ENCODE assay signal across 18 mouse cellular contexts in the genomic region with DNA sequence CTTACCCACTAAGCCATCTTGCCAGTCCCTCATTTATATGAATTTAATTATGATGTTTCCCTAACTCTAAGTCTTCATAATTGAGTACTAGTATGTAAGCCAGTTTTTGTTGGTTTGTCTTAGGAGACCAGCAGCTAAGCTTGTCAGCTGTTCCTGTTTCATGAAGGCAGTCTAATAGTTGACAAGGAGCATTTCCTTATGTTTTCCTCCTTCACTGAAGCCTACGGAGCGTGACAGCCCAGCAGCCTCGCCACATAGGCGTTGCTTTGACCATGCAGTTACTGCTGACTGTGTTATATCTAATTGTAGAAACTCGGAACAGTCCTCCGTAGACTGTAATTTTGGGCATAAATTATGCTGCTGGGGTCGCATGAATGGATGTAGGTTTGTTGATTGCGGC.
DNase-seq lines count a peak whose midpoint lies in the region; ATAC-seq and TF ChIP-seq lines count a peak whose summit lies in the region.
"Had no signal": no experiment of that assay in that cellular context is flagged by ENCODE, and none has a peak within 500 bp of the region (broad histone marks: within the 10 kb centered on the region; RNA-seq: fewer than 3 reads in every experiment).

No protein-coding gene starts in this region.

- TF ChIP-seq POLR2A in spleen, adult 2 months (IDR thresholded peaks at IDR 0.05; ENCODE audit: low read depth, low read length) = no peak

- H3K27me3 ChIP-seq in embryonic facial prominence, embryonic 15.5 days = no peaks in the 10 kb centered on the region
- no peaks in the 10 kb centered on the region for H3K27me3 ChIP-seq in embryonic facial prominence, embryonic 10.5 days (replicated peaks; ENCODE audit: low read depth, poor library complexity, severe bottlenecking)
- no peaks in the 10 kb centered on the region for H3K27me3 ChIP-seq in kidney, embryonic 16.5 days (ENCODE audit: insufficient read depth, low read length)
- no peaks in the 10 kb centered on the region for H3K27me3 ChIP-seq in lung, embryonic 16.5 days (ENCODE audit: control insufficient read depth, insufficient read depth, low read depth, low read length)
- H3K27me3 ChIP-seq in spleen, adult 2 months (ENCODE audit: control insufficient read depth, insufficient read depth, low read length) = no peaks in the 10 kb centered on the region
- H3K27me3 ChIP-seq: forebrain, embryonic 15.5 days; heart, embryonic 12.5 days had no signal

- H3K4me1 ChIP-seq in embryonic facial prominence, embryonic 15.5 days = 0 out of 2 replicates have a peak, but pooled peaks cover 2% of the 10 kb centered on the region
- H3K4me1 ChIP-seq in embryonic facial prominence, embryonic 10.5 days = peaks cover 10% of the 10 kb centered on the region; the same call in 1 of the 2 replicates
- H3K4me1 ChIP-seq in kidney, embryonic 16.5 days (ENCODE audit: insufficient read depth, low read length) = peaks cover 24% of the 10 kb centered on the region
- no peaks in the 10 kb centered on the region for H3K4me1 ChIP-seq in lung, embryonic 16.5 days (replicated peaks; ENCODE audit: control insufficient read depth, insufficient read depth, low read length)
- peaks cover 10% of the 10 kb centered on the region; the same call in 1 of the 2 replicates for H3K4me1 ChIP-seq in spleen, adult 2 months (ENCODE audit: control insufficient read depth, insufficient read depth, insufficient read length)
- H3K4me1 ChIP-seq: forebrain, embryonic 15.5 days; heart, embryonic 12.5 days had no signal

- no peaks in the 10 kb centered on the region for H3K36me3 ChIP-seq in embryonic facial prominence, embryonic 15.5 days
- H3K36me3 ChIP-seq in embryonic facial prominence, embryonic 10.5 days (replicated peaks) = no peaks in the 10 kb centered on the region
- no peaks in the 10 kb centered on the region for H3K36me3 ChIP-seq in kidney, embryonic 16.5 days (ENCODE audit: insufficient read depth, low read length)
- H3K36me3 ChIP-seq in lung, embryonic 16.5 days (ENCODE audit: control insufficient read depth, insufficient read depth, low read length) = no peaks in the 10 kb centered on the region
- no peaks in the 10 kb centered on the region for H3K36me3 ChIP-seq in spleen, adult 2 months (ENCODE audit: control insufficient read depth, insufficient read depth, low read length)
- H3K36me3 ChIP-seq: forebrain, embryonic 15.5 days; G1E; heart, embryonic 12.5 days; hindbrain, embryonic 10.5 days had no signal

- no peak for TF ChIP-seq CTCF in spleen, adult 2 months (IDR thresholded peaks at IDR 0.05; ENCODE audit: extremely low read depth, insufficient read depth, insufficient read length, insufficient replicate concordance)

- 0 out of 2 replicates have a peak, but pooled peaks have one; percentile 32 for ATAC-seq in embryonic facial prominence, embryonic 15.5 days (ENCODE audit: insufficient number of reproducible peaks, low FRiP score, low TSS enrichment, low read depth)
- peak; percentile 66; the same call in 1 of the 2 replicates for ATAC-seq in kidney, embryonic 16.5 days (ENCODE audit: low FRiP score, low TSS enrichment)
- peak; percentile 65 for ATAC-seq in lung, embryonic 16.5 days (ENCODE audit: low read depth)
- ATAC-seq: CD4-positive, CD25-positive, alpha-beta regulatory T cell, adult 4 months; forebrain, embryonic 15.5 days had no signal

- WGBS in embryonic facial prominence, embryonic 15.5 days = 70% methylated on average over 8 of the region's 8 CpGs
- WGBS in embryonic facial prominence, embryonic 10.5 days = 82% methylated on average over 8 of the region's 8 CpGs
- 29% methylated on average over 8 of the region's 8 CpGs for WGBS in kidney, embryonic 16.5 days
- WGBS in lung, embryonic 16.5 days = 62% methylated on average over 8 of the region's 8 CpGs
- WGBS in spleen, adult 2 months = 68% methylated on average over 8 of the region's 8 CpGs

- no peak overlapping the region for H3K4me2 ChIP-seq in embryonic facial prominence, embryonic 15.5 days (replicated peaks)
- no peak overlapping the region for H3K4me2 ChIP-seq in kidney, embryonic 16.5 days (replicated peaks; ENCODE audit: low read depth, low read length)
- no peak overlapping the region for H3K4me2 ChIP-seq in lung, embryonic 16.5 days (ENCODE audit: low read depth, low read length)
- H3K4me2 ChIP-seq: forebrain, embryonic 15.5 days; heart, embryonic 12.5 days had no signal

- no peak overlapping the region for H3K27ac ChIP-seq in embryonic facial prominence, embryonic 15.5 days (replicated peaks)
- no peak overlapping the region for H3K27ac ChIP-seq in embryonic facial prominence, embryonic 10.5 days (replicated peaks)
- peak overlapping the region; percentile 41 for H3K27ac ChIP-seq in kidney, embryonic 16.5 days (ENCODE audit: low read length)
- H3K27ac ChIP-seq in lung, embryonic 16.5 days (ENCODE audit: low read length) = peak overlapping the region; percentile 7; the same call in 1 of the 2 replicates
- H3K27ac ChIP-seq in spleen, adult 2 months (ENCODE audit: insufficient read depth, low read length) = 0 out of 2 replicates have a peak overlapping the region, but pooled peaks have one; percentile 12
- H3K27ac ChIP-seq: forebrain, embryonic 15.5 days; heart, adult 2 months; hindbrain, embryonic 10.5 days had no signal

- no peak for DNase-seq in embryonic facial prominence, embryonic 10.5 days (ENCODE audit: low spot score)
- no peak for DNase-seq in kidney, postnatal 36 days
- DNase-seq in lung, postnatal 10 days = no peak
- no peak for DNase-seq in spleen, adult 2 months (ENCODE audit: low read depth in 1 of 2, low spot score in 2 of 2)
- no peak for DNase-seq in spleen, postnatal 36 days (ENCODE audit: low spot score in 2 of 2)
- DNase-seq: adrenal gland, adult 8-10 months; adrenal gland, postnatal 36 days; cerebellum, adult 2 months; gastrocnemius, postnatal 14 days; heart, adult 2 months had no signal

- H3K4me3 ChIP-seq in embryonic facial prominence, embryonic 15.5 days (replicated peaks) = no peak overlapping the region
- no peak overlapping the region for H3K4me3 ChIP-seq in embryonic facial prominence, embryonic 10.5 days
- H3K4me3 ChIP-seq in kidney, embryonic 16.5 days (ENCODE audit: low read length) = no peak overlapping the region
- no peak overlapping the region for H3K4me3 ChIP-seq in lung, embryonic 16.5 days (ENCODE audit: low read length)
- H3K4me3 ChIP-seq in spleen, adult 2 months (ENCODE audit: extremely low read depth, insufficient read depth, insufficient read length) = no peak overlapping the region
- H3K4me3 ChIP-seq: forebrain, embryonic 15.5 days; heart, adult 2 months; heart, embryonic 12.5 days; hindbrain, embryonic 10.5 days had no signal

- no peaks in the 10 kb centered on the region for H3K9me3 ChIP-seq in embryonic facial prominence, embryonic 15.5 days (replicated peaks)
- H3K9me3 ChIP-seq in embryonic facial prominence, embryonic 10.5 days = no peaks in the 10 kb centered on the region
- no peaks in the 10 kb centered on the region for H3K9me3 ChIP-seq in kidney, embryonic 16.5 days (ENCODE audit: low read length)
- H3K9me3 ChIP-seq in lung, embryonic 16.5 days (ENCODE audit: control insufficient read depth, low read length) = no peaks in the 10 kb centered on the region
- H3K9me3 ChIP-seq: forebrain, embryonic 15.5 days; heart, embryonic 12.5 days; hindbrain, embryonic 10.5 days had no signal

- no peak overlapping the region for H3K9ac ChIP-seq in embryonic facial prominence, embryonic 15.5 days
- no peak overlapping the region for H3K9ac ChIP-seq in kidney, embryonic 16.5 days (replicated peaks; ENCODE audit: low read length)
- H3K9ac ChIP-seq in lung, embryonic 16.5 days (ENCODE audit: low read length) = no peak overlapping the region
- H3K9ac ChIP-seq: forebrain, embryonic 15.5 days; heart, embryonic 12.5 days had no signal

Comparison
In these comparisons a context has a peak if more than half of its experiments do, and no peak if none do; other contexts are left out.
1. H3K27ac ChIP-seq: peak in kidney, embryonic 16.5 days (single experiment), lung, embryonic 16.5 days (single experiment) and spleen, adult 2 months (single experiment); none in embryonic facial prominence, embryonic 15.5 days (single experiment) and embryonic facial prominence, embryonic 10.5 days (single experiment).
2. Peak in every context shown above with its lines, with median percentiles within 50 percentile points of each other: ATAC-seq.